Mouse (Mus musculus) spleen, adult 2 months (tissue): ENCODE measurements around the gene B3gnt6.

ENCODE experiments used
- CTCF ChIP-seq: fragments of 200-500 bp; IDR thresholded peaks from 2 replicates; pipeline ENCODE4 v1.5.1; 2011; ENCODE audit warnings: mild to moderate bottlenecking, inconsistent platforms; ENCODE audit not compliant: insufficient read depth, insufficient read length, insufficient replicate concordance; ENCODE audit errors: extremely low read depth
- POLR2A ChIP-seq: fragments of 200-500 bp; IDR thresholded peaks from 2 replicates; pipeline ENCODE4 v1.6.1; 2011; ENCODE audit warnings: low read depth, low read length, inconsistent platforms

DNA sequence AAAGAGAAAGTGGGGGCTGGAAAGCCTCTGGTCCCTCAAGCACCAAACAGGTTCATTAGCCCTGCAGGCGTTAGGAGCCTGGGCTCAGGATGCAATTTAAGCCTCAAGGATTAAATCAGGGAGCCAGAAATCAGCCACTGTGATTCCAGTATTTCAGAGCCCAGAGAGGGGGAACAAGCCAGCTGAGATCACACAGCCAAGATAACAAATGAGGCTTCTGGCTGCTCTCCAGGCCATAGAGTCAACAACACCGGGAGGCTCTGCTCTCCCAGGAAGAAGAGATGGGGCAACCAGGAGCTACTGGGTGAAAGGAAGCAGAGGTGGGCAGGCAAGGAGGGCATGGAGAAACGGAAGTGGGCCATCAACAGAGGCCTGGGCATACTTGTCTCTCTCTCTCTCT lies 35.6 kb downstream of the B3gnt6 start:
- TF ChIP-seq CTCF (no peak), POLR2A (no peak)
